Mouse (Mus musculus): Measurements from ENCODE around the gene Tor3a.

- TF ChIP-seq CTCF (conservative IDR thresholded peaks at IDR 0.05; ENCODE audit: low read length) (no peak), NANOG (IDR thresholded peaks at IDR 0.05; ENCODE audit: borderline replicate concordance, low read length) (no peak)
Observed at GRCm38 (mm10) chr1:156722089-156722488, 47.9 kb upstream of the Tor3a start.
